Comparison of ENCODE assay signal across 8 mouse cellular contexts in genomic region chr15:84854921-84855901, GRCm38 (mm10). TPM values are rescaled to one million over a fixed set of nuclear protein-coding genes. Genes with fewer than 3 reads are reported as not detected.
DNase-seq lines count a peak whose midpoint lies in the region; ATAC-seq lines count a peak whose summit lies in the region.

No protein-coding gene starts in this region.

- peak; percentile 33 for ATAC-seq in forebrain, embryonic 14.5 days
- ATAC-seq in hindbrain, embryonic 15.5 days (ENCODE audit: low FRiP score, low read depth), result peak; percentile 11

- H3K9me3 ChIP-seq in forebrain, embryonic 14.5 days (replicated peaks; ENCODE audit: control insufficient read depth, low read length), result no peaks in the 10 kb centered on the region
- no peaks in the 10 kb centered on the region for H3K9me3 ChIP-seq in hindbrain, embryonic 15.5 days
- H3K9me3 ChIP-seq in midbrain, embryonic 10.5 days (replicated peaks), result no peaks in the 10 kb centered on the region

- H3K4me2 ChIP-seq in forebrain, embryonic 14.5 days (ENCODE audit: low read length), result peak overlapping the region; percentile 75
- H3K4me2 ChIP-seq in hindbrain, embryonic 15.5 days, result peak overlapping the region; percentile 99

- intact Hi-C loops in left cerebral cortex, postnatal 4 days (cut with DNase I), result loop anchor here (10.0 kb wide), 1 partner anchor 70 kb away; the partner anchor contains the start of genes Gm29666 and Nup50

- H3K36me3 ChIP-seq in forebrain, embryonic 14.5 days (ENCODE audit: control insufficient read depth, insufficient read depth, low read length), result peaks cover 5% of the 10 kb centered on the region; the same call in 1 of the 2 replicates
- H3K36me3 ChIP-seq in hindbrain, embryonic 15.5 days, result no peaks in the 10 kb centered on the region
- H3K36me3 ChIP-seq in midbrain, embryonic 10.5 days, result peaks cover 13% of the 10 kb centered on the region

- peak overlapping the region; percentile 84 for H3K4me3 ChIP-seq in forebrain, embryonic 14.5 days (ENCODE audit: low read depth, low read length)
- peak overlapping the region; percentile 70 for H3K4me3 ChIP-seq in hindbrain, embryonic 15.5 days
- peak overlapping the region; percentile 65 for H3K4me3 ChIP-seq in midbrain, embryonic 10.5 days

- H3K27ac ChIP-seq in forebrain, embryonic 14.5 days (ENCODE audit: low read depth, low read length), result peak overlapping the region; percentile 97
- H3K27ac ChIP-seq in hindbrain, embryonic 15.5 days (replicated peaks), result peak overlapping the region; percentile 95
- H3K27ac ChIP-seq in midbrain, embryonic 10.5 days (replicated peaks), result peak overlapping the region; percentile 98

- no peaks in the 10 kb centered on the region for H3K27me3 ChIP-seq in forebrain, embryonic 14.5 days (replicated peaks; ENCODE audit: control insufficient read depth, insufficient read depth, low read length)
- no peaks in the 10 kb centered on the region for H3K27me3 ChIP-seq in hindbrain, embryonic 15.5 days
- H3K27me3 ChIP-seq in midbrain, embryonic 10.5 days (ENCODE audit: low read depth, poor library complexity, severe bottlenecking), result peaks cover 17% of the 10 kb centered on the region

- under 1% methylated on average over 86 of the region's 88 CpGs for WGBS in forebrain, embryonic 14.5 days
- WGBS in hindbrain, embryonic 15.5 days, result under 1% methylated on average over 82 of the region's 88 CpGs
- WGBS in midbrain, embryonic 10.5 days, result under 1% methylated on average over 88 of the region's 88 CpGs

- peak overlapping the region; percentile 92 for H3K9ac ChIP-seq in forebrain, embryonic 14.5 days (ENCODE audit: low read length)
- H3K9ac ChIP-seq in hindbrain, embryonic 15.5 days, result peak overlapping the region; percentile 74

- peak; percentile 48 to 69 for DNase-seq in heart, adult 18-20 months
- no peak for DNase-seq in heart, adult 8-10 months (ENCODE audit: low spot score)
- DNase-seq in cerebellum, adult 11 months, result peak; percentile 61
- DNase-seq in forebrain, embryonic 14.5 days (ENCODE audit: low spot score), result peak; percentile 87
- DNase-seq in left cerebral cortex, postnatal 4 days, result peak; percentile 51
- DNase-seq in midbrain, embryonic 10.5 days (ENCODE audit: low spot score), result peak; percentile 83
- peak; percentile 33 for DNase-seq in right cerebral cortex, postnatal 25 days

- H3K4me1 ChIP-seq in forebrain, embryonic 14.5 days (ENCODE audit: control insufficient read depth, insufficient read depth, low read length), result peaks cover 36% of the 10 kb centered on the region
- peaks cover 49% of the 10 kb centered on the region for H3K4me1 ChIP-seq in hindbrain, embryonic 15.5 days (replicated peaks)
- H3K4me1 ChIP-seq in midbrain, embryonic 10.5 days, result peaks cover 52% of the 10 kb centered on the region

RNA-seq across cellular contexts. Expression of gene Phf21b, which starts 0.6 kb away (rescaled TPM):
- 1 to 10 TPM in 1 of 2 experiments, under 1 TPM in 1; 0.92 to 1.9 TPM for total RNA-seq in heart, adult 18-20 months (2021)
- 1 to 10 TPM in 3 of 4 experiments, under 1 TPM in 1; 0.90 to 1.9 (median 1.7) TPM for total RNA-seq in heart, adult 8-10 months (2022)
- polyA plus RNA-seq in forebrain, embryonic 14.5 days (2014; fragmentation: Nextera tagmentation; extraction: Ambion mirVana), result 30.0 and 32.9 TPM in 2 replicates
- 4.0 and 4.4 TPM in 2 replicates for polyA plus RNA-seq in hindbrain, embryonic 15.5 days (2015; fragmentation: Nextera tagmentation; extraction: Ambion mirVana)
- total RNA-seq in left cerebral cortex, postnatal 4 days (2021), result 10 to 100 TPM in 1 of 2 experiments, 1 to 10 TPM in 1; 9.3 to 13.1 TPM
- polyA plus RNA-seq in midbrain, embryonic 10.5 days (2016; fragmentation: Nextera tagmentation; extraction: Ambion mirVana), result 9.5 and 11.9 TPM in 2 replicates
